Mouse (Mus musculus) MEL (cell line): ENCODE data around the gene Pxdn. TPM values are rescaled to one million over a fixed set of nuclear protein-coding genes. Genes with fewer than 3 reads are reported as not detected.

Source experiments
- DNase-seq: peaks from one replicate; pipeline ENCODE4 v3.0.0; 2011; ENCODE audit warnings: low read depth, low spot score
- H3K27ac ChIP-seq: 2 replicates; pipeline ENCODE4 v1.5.1; 2012; ENCODE audit warnings: low read depth, mild to moderate bottlenecking, control low read depth, low read length, moderate library complexity; ENCODE audit not compliant: control insufficient read depth
- H3K27me3 ChIP-seq, 2 experiments: fragments of 150-350 bp in 1 of 2; sonication (generic) in 1 of 2; 2 replicates each; pipeline ENCODE4 v1.6.1; 2012; ENCODE audit warnings: low read length in 2 of 2, mild to moderate bottlenecking in 2 of 2, improper control_type of control experiment in 1 of 2, moderate library complexity in 1 of 2; ENCODE audit not compliant: insufficient read depth in 2 of 2, control insufficient read depth in 1 of 2
- H3K36me3 ChIP-seq, 2 experiments: 2 replicates each; pipeline ENCODE4 v1.6.1; 2012 to 2014; ENCODE audit warnings: low read length in 2 of 2, improper control_type of control experiment in 1 of 2, inconsistent platforms in 1 of 2, mild to moderate bottlenecking in 1 of 2; ENCODE audit not compliant: insufficient read depth in 2 of 2, control insufficient read depth in 1 of 2
- H3K4me1 ChIP-seq, 2 experiments: fragments of 150-350 bp in 1 of 2; sonication (generic) in 1 of 2; 2 replicates each; pipeline ENCODE4 v1.6.1; 2012; ENCODE audit warnings: low read length in 2 of 2, improper control_type of control experiment in 1 of 2, mild to moderate bottlenecking in 1 of 2; ENCODE audit not compliant: insufficient read depth in 2 of 2, control insufficient read depth in 1 of 2
- H3K4me3 ChIP-seq, 2 experiments: fragments of 150-350 bp in 1 of 2; sonication (generic) in 1 of 2; 2 replicates each; pipeline ENCODE4 v1.5.1; 2012; ENCODE audit warnings: low read depth in 2 of 2, low read length in 2 of 2, mild to moderate bottlenecking in 2 of 2, moderate library complexity in 2 of 2, control low read depth in 1 of 2, improper control_type of control experiment in 1 of 2; ENCODE audit not compliant: control insufficient read depth in 1 of 2, insufficient read depth in 1 of 2
- H3K79me2 ChIP-seq: 2 replicates; pipeline ENCODE4 v1.6.1; 2012; ENCODE audit warnings: mild to moderate bottlenecking, low read length, moderate library complexity; ENCODE audit not compliant: control insufficient read depth, poor library complexity, insufficient read depth
- H3K9ac ChIP-seq: 2 replicates; pipeline ENCODE4 v1.6.1; 2012; ENCODE audit warnings: low read depth, mild to moderate bottlenecking, control low read depth, low read length, moderate library complexity; ENCODE audit not compliant: control insufficient read depth, poor library complexity, severe bottlenecking
- H3K9me3 ChIP-seq: fragments of 150-350 bp; sonication (generic); replicated peaks from 2 replicates; pipeline ENCODE4 v1.6.1; 2012; ENCODE audit warnings: mild to moderate bottlenecking, low read length, improper control_type of control experiment, moderate library complexity; ENCODE audit not compliant: insufficient read depth
- BHLHE40 ChIP-seq: IDR thresholded peaks from 2 replicates; pipeline ENCODE4 v1.6.1; 2012; ENCODE audit warnings: low read depth, mild to moderate bottlenecking, inconsistent platforms, low read length, improper control_type of control experiment, borderline replicate concordance
- CHD1 ChIP-seq: IDR thresholded peaks from 2 replicates; pipeline ENCODE4 v1.6.1; 2012; ENCODE audit warnings: low read depth, mild to moderate bottlenecking, inconsistent platforms, low read length, improper control_type of control experiment
- EP300 ChIP-seq, 2 experiments: IDR thresholded peaks; 2 replicates each; pipeline ENCODE4 v1.6.1; 2011; ENCODE audit warnings: improper control_type of control experiment in 2 of 2, low read length in 2 of 2, low read depth in 1 of 2, mild to moderate bottlenecking in 1 of 2
- ETS1 ChIP-seq: IDR thresholded peaks from 2 replicates; pipeline ENCODE4 v1.6.1; 2012; ENCODE audit warnings: low read depth, mild to moderate bottlenecking, inconsistent platforms, low read length, improper control_type of control experiment, moderate library complexity
- GABPA ChIP-seq: IDR thresholded peaks from 2 replicates; pipeline ENCODE4 v1.6.1; 2012; ENCODE audit warnings: low read depth, mild to moderate bottlenecking, inconsistent platforms, low read length, improper control_type of control experiment, moderate library complexity
- GATA1 ChIP-seq: IDR thresholded peaks from 2 replicates; pipeline ENCODE4 v1.6.1; 2011; ENCODE audit warnings: low read depth, low read length, improper control_type of control experiment
- HCFC1 ChIP-seq: IDR thresholded peaks from 2 replicates; pipeline ENCODE4 v1.6.1; 2012; ENCODE audit warnings: low read depth, mild to moderate bottlenecking, inconsistent platforms, low read length, improper control_type of control experiment, moderate library complexity
- JUND ChIP-seq: IDR thresholded peaks from 2 replicates; pipeline ENCODE4 v1.6.1; 2011; ENCODE audit warnings: low read depth, mild to moderate bottlenecking, improper control_type of control experiment, low read length
- KAT2A ChIP-seq: conservative IDR thresholded peaks from 2 replicates; pipeline ENCODE4 v1.6.1; 2012; ENCODE audit warnings: low read depth, low read length, improper control_type of control experiment, inconsistent platforms
- MAX ChIP-seq: IDR thresholded peaks from 2 replicates; pipeline ENCODE4 v1.6.1; 2011; ENCODE audit warnings: low read length, improper control_type of control experiment
- MAZ ChIP-seq: IDR thresholded peaks from 2 replicates; pipeline ENCODE4 v1.6.1; 2012; ENCODE audit warnings: low read depth, mild to moderate bottlenecking, inconsistent platforms, low read length, improper control_type of control experiment
- MXI1 ChIP-seq: IDR thresholded peaks from 2 replicates; pipeline ENCODE4 v1.6.1; 2011; ENCODE audit warnings: mild to moderate bottlenecking, low read depth, low read length, improper control_type of control experiment
- MYB ChIP-seq: IDR thresholded peaks from 2 replicates; pipeline ENCODE4 v1.6.1; 2011; ENCODE audit warnings: mild to moderate bottlenecking, low read depth, low read length, improper control_type of control experiment
- MYC ChIP-seq: IDR thresholded peaks from 2 replicates; pipeline ENCODE4 v1.6.1; 2011; ENCODE audit warnings: low read depth, mild to moderate bottlenecking, low read length, improper control_type of control experiment, moderate library complexity
- NELFE ChIP-seq: IDR thresholded peaks from 2 replicates; pipeline ENCODE4 v1.6.1; 2011; ENCODE audit warnings: low read depth, low read length, improper control_type of control experiment
- NRF1 ChIP-seq: IDR thresholded peaks from 2 replicates; pipeline ENCODE4 v1.6.1; 2014; ENCODE audit warnings: low read depth, mild to moderate bottlenecking, inconsistent platforms, low read length, improper control_type of control experiment, moderate library complexity; ENCODE audit not compliant: poor library complexity, insufficient read depth, severe bottlenecking
- POLR2AphosphoS2 ChIP-seq: IDR thresholded peaks from 2 replicates; pipeline ENCODE4 v1.6.1; 2011; ENCODE audit warnings: low read length, improper control_type of control experiment
- SIN3A ChIP-seq: IDR thresholded peaks from 2 replicates; pipeline ENCODE4 v1.6.1; 2012; ENCODE audit warnings: low read length, improper control_type of control experiment, inconsistent platforms
- SMC3 ChIP-seq: IDR thresholded peaks from 2 replicates; pipeline ENCODE4 v1.6.1; 2011; ENCODE audit warnings: low read depth, low read length, improper control_type of control experiment
- TAL1 ChIP-seq: IDR thresholded peaks from 2 replicates; pipeline ENCODE4 v1.6.1; 2012; ENCODE audit warnings: mild to moderate bottlenecking, inconsistent platforms, low read length, moderate library complexity, mixed read lengths
- TBP ChIP-seq: IDR thresholded peaks from 2 replicates; pipeline ENCODE4 v1.8.0; 2011; ENCODE audit warnings: low read depth, low read length, improper control_type of control experiment
- UBTF ChIP-seq: IDR thresholded peaks from 2 replicates; pipeline ENCODE4 v1.6.1; 2012; ENCODE audit warnings: low read depth, mild to moderate bottlenecking, inconsistent platforms, low read length, improper control_type of control experiment, moderate library complexity, borderline replicate concordance; ENCODE audit not compliant: insufficient read depth
- USF2 ChIP-seq, 2 experiments: IDR thresholded peaks; 2 replicates each; pipeline ENCODE4 v1.6.1; 2011 to 2012; ENCODE audit warnings: improper control_type of control experiment in 2 of 2, low read length in 2 of 2, borderline replicate concordance in 1 of 2, inconsistent platforms in 1 of 2, low read depth in 1 of 2, mild to moderate bottlenecking in 1 of 2; ENCODE audit not compliant: insufficient read depth in 1 of 2
- ZKSCAN1 ChIP-seq: IDR thresholded peaks from 2 replicates; pipeline ENCODE4 v1.6.1; 2012; ENCODE audit warnings: low read depth, mild to moderate bottlenecking, inconsistent platforms, low read length, improper control_type of control experiment, moderate library complexity
- ZMIZ1 ChIP-seq: IDR thresholded peaks from 2 replicates; pipeline ENCODE4 v1.6.1; 2012; ENCODE audit warnings: low read depth, mild to moderate bottlenecking, inconsistent platforms, low read length, improper control_type of control experiment, moderate library complexity
- ZNF384 ChIP-seq: IDR thresholded peaks from 2 replicates; pipeline ENCODE4 v1.6.1; 2012; ENCODE audit warnings: low read depth, mild to moderate bottlenecking, inconsistent platforms, low read length, improper control_type of control experiment
- polyA plus RNA-seq, 2 experiments: library from polyadenylated mRNA; stranded (reverse) in 1 of 2; unstranded in 1 of 2; fragments of >175 nt in 1 of 2; fragments of >200 nt in 1 of 2; gene quantifications; 2 replicates each; pipeline versions ENCODE4 v1.2.1 to v1.2.4; 2012; ENCODE audit warnings: low replicate concordance in 2 of 2, low read depth in 1 of 2; ENCODE audit not compliant: insufficient read length in 2 of 2, insufficient read depth in 1 of 2, missing spikeins in 1 of 2
- total RNA-seq: library from RNA; depleted of rRNA; stranded (reverse); fragments of 300-350 nt; gene quantifications from 2 replicates; pipeline ENCODE4 v1.2.3, GENCODE M21; 2012

The Pxdn gene
- total and polyA plus RNA-seq, 3 experiments: not detected

GRCm38 (mm10) chr12:29954464-29954863 is 17.1 kb downstream of the Pxdn start:
- no peaks in the 10 kb centered on the region for H3K79me2 ChIP-seq
- DNase-seq: no peak
- H3K4me3 ChIP-seq: no peak overlapping the region
- H3K9me3 ChIP-seq: no peaks in the 10 kb centered on the region
- no peaks in the 10 kb centered on the region for H3K4me1 ChIP-seq
- TF ChIP-seq EP300 (IDR thresholded peaks at IDR 0.05; ENCODE audit: low read depth in 1 of 2, low read length in 2 of 2) (no peak), ZKSCAN1 (no peak), SMC3 (no peak), GABPA (no peak), ZMIZ1 (no peak), GATA1 (no peak), MYC (no peak), JUND (no peak), NELFE (no peak), MYB (no peak)
- no peaks in the 10 kb centered on the region for H3K36me3 ChIP-seq
- no peak overlapping the region for H3K9ac ChIP-seq
- no peak overlapping the region for H3K27ac ChIP-seq
- no peaks in the 10 kb centered on the region for H3K27me3 ChIP-seq

GRCm38 (mm10) chr12:29956969-29957368 is 19.6 kb downstream of the Pxdn start:
- Histone ChIP-seq H3K4me3 (no peak overlapping the region), H3K9me3 (no peaks in the 10 kb centered on the region), H3K9ac (no peak overlapping the region), H3K27ac (no peak overlapping the region), H3K4me1 (no peaks in the 10 kb centered on the region), H3K36me3 (no peaks in the 10 kb centered on the region)
- DNase-seq: no peak
- TF ChIP-seq UBTF (no peak), POLR2AphosphoS2 (no peak), BHLHE40 (no peak), NRF1 (no peak), TBP (no peak), USF2 (IDR thresholded peaks at IDR 0.05; ENCODE audit: borderline replicate concordance in 1 of 2, insufficient read depth in 1 of 2, low read depth in 1 of 2, low read length in 2 of 2) (no peak), GATA1 (no peak), ZMIZ1 (no peak), MAZ (no peak), ETS1 (no peak), EP300 (IDR thresholded peaks at IDR 0.05; ENCODE audit: low read depth in 1 of 2, low read length in 2 of 2) (no peak), KAT2A (no peak), HCFC1 (no peak), CHD1 (no peak), SMC3 (no peak), MAX (no peak), TAL1 (no peak), SIN3A (no peak), ZNF384 (no peak), MXI1 (no peak)
- TF ChIP-seq, all 39 proteins: peak for 0
- no peaks in the 10 kb centered on the region for H3K27me3 ChIP-seq
- no peaks in the 10 kb centered on the region for H3K79me2 ChIP-seq
